Mouse (Mus musculus) layer of hippocampus, adult 9-11 months (tissue): ENCODE data around the gene Zdhhc13.
A peak's percentile ranks its signal among the peaks of the same experiment; 100 is the strongest.

ENCODE experiments used
- DNase-seq: peaks from one replicate; pipeline ENCODE4 v3.0.0; 2022

The Zdhhc13 gene

GRCm38 (mm10) chr7:48843541-48843940, 54.7 kb downstream of the Zdhhc13 start:
- DNase-seq: no peak

- DNase-seq: no peak
These were observed 56.6 kb downstream of the Zdhhc13 start for GRCm38 (mm10) chr7:48845213-48845973.

- DNase-seq: no peak
These were observed 58.0 kb downstream of the Zdhhc13 start for GRCm38 (mm10) chr7:48846755-48847154.

DNA sequence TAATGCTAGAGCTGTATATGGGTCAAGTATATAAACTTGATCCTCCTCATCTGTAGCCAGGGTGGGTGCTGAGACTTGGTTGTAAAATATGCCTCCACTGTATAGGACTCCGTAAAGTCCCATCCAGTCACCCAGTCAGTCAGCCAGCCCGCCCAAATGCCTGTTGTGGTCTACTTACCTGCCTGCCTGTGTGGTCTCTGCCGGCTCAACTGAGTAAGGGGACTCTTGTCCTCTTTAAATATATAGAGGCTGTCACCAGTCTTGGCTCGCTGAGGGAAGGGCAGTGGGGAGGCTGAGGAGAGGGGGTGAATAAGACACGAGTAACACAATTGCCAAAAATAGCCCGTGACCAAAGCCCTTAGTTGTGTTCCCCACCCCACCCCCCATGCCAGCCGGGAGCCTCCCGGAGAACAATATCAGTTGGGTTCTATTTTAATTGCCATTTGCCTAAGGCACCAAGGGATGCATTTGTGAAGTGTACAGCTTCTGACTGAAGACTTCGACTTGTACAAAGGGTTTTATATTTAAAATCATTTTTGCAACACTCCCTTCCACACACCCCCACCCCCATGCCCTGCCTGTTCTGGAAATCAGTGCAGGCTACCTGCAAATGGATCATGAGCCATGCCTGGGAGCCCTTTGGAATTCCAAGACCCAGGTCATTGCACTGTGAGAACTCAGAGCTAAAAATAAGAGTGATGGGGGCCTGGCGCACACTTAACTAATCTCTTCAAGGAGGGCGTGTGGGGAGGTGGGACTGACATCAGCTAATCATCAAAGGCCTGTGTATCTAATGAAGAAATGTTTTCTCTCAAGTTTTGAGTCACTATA, 59.2 kb downstream of the Zdhhc13 start, which contains the start of gene Csrp3:
Csrp3 (minus strand) TSS at position 214 of the 831 bp plus-strand sequence.
- no peak for DNase-seq

GRCm38 (mm10) chr7:48851529-48852104, 62.8 kb downstream of the Zdhhc13 start:
- DNase-seq: no peak

DNA sequence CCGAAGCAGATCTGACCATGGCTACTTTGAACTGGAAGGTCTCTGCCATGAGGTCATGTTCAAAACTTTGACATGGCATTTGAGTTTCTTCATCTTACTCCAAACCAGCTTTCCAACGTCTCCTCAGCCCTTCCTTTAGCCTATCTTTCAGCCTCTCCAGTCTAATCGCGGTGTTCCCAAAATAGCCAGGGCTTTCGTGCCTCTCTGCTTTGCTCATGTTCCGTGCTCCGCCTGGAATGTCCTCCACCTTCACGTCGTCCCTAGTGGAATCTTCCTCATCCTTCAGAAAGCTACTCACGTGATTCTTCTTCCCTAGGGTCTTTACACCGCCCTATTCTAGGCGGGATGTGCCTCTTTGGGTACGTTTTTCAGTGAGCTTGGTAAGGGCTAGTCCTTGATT, 64.7 kb downstream of the Zdhhc13 start:
- no peak for DNase-seq

- DNase-seq: no peak
These were observed 66.7 kb downstream of the Zdhhc13 start for GRCm38 (mm10) chr7:48855461-48855860.

DNA sequence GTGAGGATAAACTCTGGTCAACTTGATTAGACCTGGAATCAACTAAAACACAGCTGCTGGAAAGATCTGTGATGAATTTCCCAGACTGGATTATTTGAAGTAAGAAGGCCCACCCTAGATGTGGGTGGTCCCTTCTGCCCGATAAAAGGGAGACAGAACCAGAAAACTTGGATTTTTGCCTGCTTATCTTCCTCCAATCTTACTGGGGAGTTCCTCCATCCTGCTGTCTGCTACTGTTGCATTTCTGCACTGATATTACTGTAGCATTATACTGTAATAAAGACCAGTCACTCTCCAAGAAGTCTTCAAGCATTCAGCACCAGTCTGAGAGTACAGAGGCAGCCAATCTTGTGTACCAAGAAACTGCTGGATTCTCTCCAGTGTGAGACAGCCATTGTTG, 69.5 kb downstream of the Zdhhc13 start:
- DNase-seq: no peak

GRCm38 (mm10) chr7:48859362-48859761, 70.6 kb downstream of the Zdhhc13 start:
- DNase-seq: no peak

DNA sequence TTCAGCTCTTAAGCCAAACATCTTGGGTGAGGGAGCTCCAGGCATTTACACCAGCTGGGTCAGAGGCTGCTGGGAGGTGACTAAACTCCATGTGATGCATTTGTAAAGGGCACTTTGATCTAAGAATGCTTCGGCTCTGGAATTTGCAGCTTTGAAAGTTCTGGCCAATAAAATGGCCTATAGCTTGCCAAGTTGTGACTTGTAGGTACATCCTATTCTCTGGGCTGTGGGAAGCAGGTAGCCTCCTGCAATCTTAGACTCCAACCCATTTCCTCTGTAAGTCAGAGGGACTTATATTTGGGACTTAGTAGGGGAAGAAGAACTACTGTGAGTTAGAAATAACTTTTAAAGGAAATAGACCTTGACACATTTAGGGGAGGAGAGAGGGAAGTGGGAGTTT, 72.1 kb downstream of the Zdhhc13 start:
- no peak for DNase-seq

DNA sequence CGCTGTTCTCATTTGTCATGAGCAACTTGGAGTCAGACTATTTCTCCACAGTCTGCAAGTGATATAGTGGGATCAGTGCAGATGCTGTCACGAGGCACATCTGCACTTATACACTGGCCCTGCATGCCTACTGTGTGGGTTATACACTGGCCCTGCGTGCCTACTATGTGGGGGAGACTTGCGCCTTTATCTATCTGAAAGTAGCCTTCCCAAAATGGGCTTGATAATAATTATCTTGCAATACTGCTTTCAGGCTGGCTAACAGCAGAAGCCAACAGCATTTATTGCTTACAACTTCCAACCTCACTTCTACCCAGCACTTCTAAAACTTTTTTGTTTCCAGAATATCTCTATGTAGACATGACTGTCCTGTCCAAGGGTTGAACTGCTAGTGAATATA, 73.0 kb downstream of the Zdhhc13 start:
- DNase-seq: no peak

DNA sequence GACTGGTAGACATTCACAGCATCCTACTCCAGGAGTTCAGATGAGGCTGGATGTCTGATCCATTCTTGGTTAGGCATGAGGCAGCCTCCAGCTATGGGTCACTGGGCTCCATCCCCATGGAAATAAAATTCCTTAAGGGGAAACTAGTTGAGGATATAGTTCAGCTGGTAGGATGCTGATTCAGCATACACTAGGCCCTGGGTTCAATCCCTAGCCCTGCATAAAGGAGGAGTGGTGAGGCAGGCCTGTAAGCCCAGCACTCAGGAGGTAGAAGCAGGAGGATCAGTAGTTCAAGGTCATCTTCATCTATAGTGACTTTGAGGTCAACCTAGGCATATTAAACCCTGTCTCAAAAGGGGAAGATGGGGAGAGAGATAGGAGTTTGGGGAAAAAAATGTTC, 75.4 kb downstream of the Zdhhc13 start:
- no peak for DNase-seq

GRCm38 (mm10) chr7:48864671-48865458, 76.1 kb downstream of the Zdhhc13 start:
- DNase-seq: no peak

DNA sequence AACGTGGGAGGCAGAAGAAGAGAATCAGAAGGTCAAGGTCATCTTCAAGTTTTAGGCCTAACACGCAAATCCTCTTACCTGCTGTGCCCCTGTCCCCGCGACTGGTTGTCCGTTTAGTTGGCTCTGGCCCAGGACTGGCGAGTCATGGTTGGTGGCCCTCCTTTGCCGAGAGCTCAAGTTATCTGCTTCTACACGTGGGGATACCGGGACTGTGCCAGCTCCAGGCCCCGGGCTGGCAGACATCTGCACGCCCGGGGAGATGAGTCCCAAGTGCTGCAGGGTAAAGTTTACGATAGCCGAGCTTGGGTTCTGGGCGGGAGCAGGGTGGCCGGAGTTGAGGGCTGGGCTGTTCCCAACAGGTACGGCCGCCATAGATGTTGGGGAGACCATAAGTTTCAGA, 78.8 kb downstream of the Zdhhc13 start:
- no peak for DNase-seq

GRCm38 (mm10) chr7:48870144-48870543, 81.3 kb downstream of the Zdhhc13 start:
- no peak for DNase-seq

GRCm38 (mm10) chr7:48870579-48871180, 81.9 kb downstream of the Zdhhc13 start:
- no peak for DNase-seq

DNA sequence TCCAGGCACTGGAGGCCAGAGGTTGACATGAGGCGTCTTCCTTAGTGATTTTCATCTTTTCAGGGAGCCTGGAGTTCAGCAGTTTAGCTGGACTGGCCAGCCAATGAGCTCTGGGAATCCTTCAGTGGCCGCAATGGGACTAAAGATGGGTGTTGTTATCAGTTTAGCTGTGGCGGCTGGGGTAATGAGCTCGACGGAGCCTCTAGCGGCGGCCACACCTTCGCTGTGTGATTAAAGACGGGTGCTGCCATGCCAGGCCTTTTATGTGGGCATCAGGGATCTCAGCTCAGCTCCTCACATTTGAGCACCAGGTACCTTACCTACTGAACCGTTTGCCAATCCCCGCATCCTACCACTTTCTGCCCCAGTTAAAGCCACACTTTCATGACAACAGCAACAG, 82.5 kb downstream of the Zdhhc13 start:
- no peak for DNase-seq

- DNase-seq: no peak
These were observed 86.3 kb downstream of the Zdhhc13 start for GRCm38 (mm10) chr7:48875096-48875495.

DNA sequence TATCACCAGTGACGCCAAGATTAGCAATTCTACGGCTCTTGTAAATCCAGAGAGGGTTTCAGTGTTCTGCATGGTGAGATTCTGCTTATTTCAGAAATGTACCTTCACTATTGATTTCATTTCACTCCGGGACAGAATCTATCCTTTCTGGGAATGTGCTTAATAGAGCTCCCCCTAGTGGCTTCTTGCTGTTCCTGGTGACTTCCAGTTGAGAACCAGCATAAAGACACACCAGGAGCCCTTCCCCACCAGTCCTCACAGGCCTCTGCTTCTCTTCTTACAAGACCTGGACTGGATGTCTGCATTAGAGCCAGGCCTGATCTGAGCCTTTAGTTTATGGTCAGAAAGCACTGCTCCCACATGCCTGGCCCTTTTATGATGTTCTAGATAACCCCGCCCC, 87.7 kb downstream of the Zdhhc13 start:
- peak; percentile 59 for DNase-seq
